Mouse (Mus musculus) embryo, embryonic 9.5 days (tissue): ENCODE data around the gene Vdr.

ENCODE experiments used
- DNase-seq: peaks from one replicate; pipeline ENCODE4 v3.0.0-alpha.2; 2017; ENCODE audit errors: extremely low spot score

Gene Vdr

GRCm38 (mm10) chr15:97830253-97830787 is 80.1 kb downstream of the Vdr start:
- no peak for DNase-seq

- no peak for DNase-seq
Observed at GRCm38 (mm10) chr15:97829432-97829831, 81.0 kb downstream of the Vdr start.

GRCm38 (mm10) chr15:97828901-97829338 is 81.5 kb downstream of the Vdr start:
- DNase-seq: no peak

GRCm38 (mm10) chr15:97828221-97828842 is 82.1 kb downstream of the Vdr start:
- DNase-seq: no peak

GRCm38 (mm10) chr15:97827401-97827800 is 83.0 kb downstream of the Vdr start:
- no peak for DNase-seq

- DNase-seq: no peak
Observed at GRCm38 (mm10) chr15:97826588-97827261, 83.7 kb downstream of the Vdr start.

- no peak for DNase-seq
Observed at GRCm38 (mm10) chr15:97825941-97826587, 84.4 kb downstream of the Vdr start.

GRCm38 (mm10) chr15:97825071-97825940 is 85.1 kb downstream of the Vdr start:
- DNase-seq: peak; percentile 47

GRCm38 (mm10) chr15:97824042-97824441 is 86.4 kb downstream of the Vdr start:
- DNase-seq: no peak

- no peak for DNase-seq
Observed at GRCm38 (mm10) chr15:97823479-97823878, 87.0 kb downstream of the Vdr start.

- no peak for DNase-seq
Observed at GRCm38 (mm10) chr15:97822545-97823228, 87.7 kb downstream of the Vdr start.

- no peak for DNase-seq
Observed at GRCm38 (mm10) chr15:97821983-97822363, 88.5 kb downstream of the Vdr start.

- DNase-seq: no peak
Observed at GRCm38 (mm10) chr15:97821321-97821982, 89.0 kb downstream of the Vdr start.

GRCm38 (mm10) chr15:97819937-97820336 is 90.5 kb downstream of the Vdr start:
- DNase-seq: no peak

GRCm38 (mm10) chr15:97816199-97816994 is 94.0 kb downstream of the Vdr start:
- DNase-seq: no peak

- no peak for DNase-seq
Observed at GRCm38 (mm10) chr15:97815254-97815653, 95.2 kb downstream of the Vdr start.

- no peak for DNase-seq
Observed at GRCm38 (mm10) chr15:97814703-97815102, 95.7 kb downstream of the Vdr start.

GRCm38 (mm10) chr15:97813452-97814204 is 96.8 kb downstream of the Vdr start:
- DNase-seq: no peak

GRCm38 (mm10) chr15:97812875-97813274 is 97.6 kb downstream of the Vdr start:
- DNase-seq: no peak
